Mouse (Mus musculus): Measurements from ENCODE around the gene Sec24c.
"Not testable (repeated sequence)": the region's sequence is repeated elsewhere in the genome, so short reads cannot be mapped to it uniquely, and the experiment has no call there.

Gene Sec24c

DNA sequence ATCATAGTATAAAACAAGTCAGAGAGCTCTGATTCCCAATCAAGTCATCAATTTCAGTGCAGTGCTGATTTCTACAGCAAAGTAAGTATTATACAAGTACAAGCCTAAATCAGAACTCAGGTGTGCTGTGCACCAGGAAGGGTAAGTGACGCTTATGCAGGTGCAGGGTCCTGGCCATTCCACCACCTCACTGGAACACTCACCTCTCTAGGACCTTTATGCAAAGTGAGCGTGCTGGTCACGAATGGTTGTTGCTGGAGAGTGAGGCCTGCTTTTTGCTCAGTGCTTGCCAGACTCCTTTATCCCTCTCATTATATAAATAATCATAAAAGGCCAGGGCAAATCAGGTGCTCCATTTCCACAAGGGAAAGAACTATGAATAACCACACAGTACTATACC, 26.3 kb downstream of the Sec24c start:
- DNase-seq (ENCODE audit: low spot score), result no peak

GRCm38 (mm10) chr14:20701554-20701953, 27.4 kb downstream of the Sec24c start:
- no peak for DNase-seq (ENCODE audit: low spot score)

GRCm38 (mm10) chr14:20702096-20702740, 28.1 kb downstream of the Sec24c start:
- no peak for DNase-seq (ENCODE audit: low spot score)

DNA sequence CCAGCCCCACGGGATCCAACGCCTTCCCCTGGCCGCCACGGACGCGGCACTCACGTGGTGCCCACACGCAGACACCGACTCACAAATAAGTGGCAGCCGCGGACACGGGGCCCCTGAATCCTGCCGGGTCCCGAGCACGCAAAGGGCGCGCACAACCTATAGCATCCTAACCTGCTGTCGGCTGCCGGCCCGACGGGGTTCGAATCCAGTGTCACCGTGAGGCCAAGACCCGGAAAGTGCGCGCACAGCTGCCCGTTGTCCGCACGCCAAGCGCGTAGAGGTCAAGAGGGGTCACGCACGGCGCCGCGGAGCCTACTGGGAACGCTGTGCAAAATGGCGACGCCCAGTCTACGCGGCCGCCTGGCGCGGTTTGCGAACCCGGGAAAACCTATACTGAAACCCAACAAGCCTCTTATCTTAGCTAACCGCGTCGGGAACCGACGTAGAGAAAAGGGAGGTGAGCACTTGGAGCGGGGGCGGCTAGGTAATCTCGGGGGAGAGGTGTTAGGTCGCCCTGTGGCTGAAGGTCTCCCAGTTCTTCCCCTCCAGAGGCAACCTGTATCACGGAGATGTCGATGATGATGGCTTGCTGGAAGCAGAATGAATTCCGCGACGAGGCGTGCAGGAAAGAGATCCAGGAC, 28.8 kb downstream of the Sec24c start, which contains the start of gene Chchd1:
Gene Chchd1 (plus strand): TSS at position 266 of the 641 bp plus-strand sequence.
- DNase-seq (ENCODE audit: low spot score), result peak; percentile 89

DNA sequence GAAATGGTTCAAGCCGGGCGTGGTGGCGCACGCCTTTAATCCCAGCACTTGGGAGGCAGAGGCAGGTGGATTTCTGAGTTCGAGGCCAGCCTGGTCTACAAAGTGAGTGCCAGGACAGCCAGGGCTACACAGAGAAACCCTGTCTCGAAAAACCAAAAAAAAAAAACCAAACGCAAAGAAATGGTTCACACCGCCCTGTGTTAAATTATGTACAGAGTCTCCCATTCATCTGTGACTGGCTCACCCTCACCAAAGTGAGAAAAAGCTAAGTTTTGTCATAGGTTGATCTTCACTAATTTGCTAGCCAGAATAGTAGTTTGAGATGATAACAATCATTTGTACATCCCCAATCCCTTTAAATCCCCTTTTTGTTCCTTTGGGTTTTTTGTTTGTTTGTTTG, 29.4 kb downstream of the Sec24c start:
- not testable (repeated sequence) for DNase-seq (ENCODE audit: low spot score)

DNA sequence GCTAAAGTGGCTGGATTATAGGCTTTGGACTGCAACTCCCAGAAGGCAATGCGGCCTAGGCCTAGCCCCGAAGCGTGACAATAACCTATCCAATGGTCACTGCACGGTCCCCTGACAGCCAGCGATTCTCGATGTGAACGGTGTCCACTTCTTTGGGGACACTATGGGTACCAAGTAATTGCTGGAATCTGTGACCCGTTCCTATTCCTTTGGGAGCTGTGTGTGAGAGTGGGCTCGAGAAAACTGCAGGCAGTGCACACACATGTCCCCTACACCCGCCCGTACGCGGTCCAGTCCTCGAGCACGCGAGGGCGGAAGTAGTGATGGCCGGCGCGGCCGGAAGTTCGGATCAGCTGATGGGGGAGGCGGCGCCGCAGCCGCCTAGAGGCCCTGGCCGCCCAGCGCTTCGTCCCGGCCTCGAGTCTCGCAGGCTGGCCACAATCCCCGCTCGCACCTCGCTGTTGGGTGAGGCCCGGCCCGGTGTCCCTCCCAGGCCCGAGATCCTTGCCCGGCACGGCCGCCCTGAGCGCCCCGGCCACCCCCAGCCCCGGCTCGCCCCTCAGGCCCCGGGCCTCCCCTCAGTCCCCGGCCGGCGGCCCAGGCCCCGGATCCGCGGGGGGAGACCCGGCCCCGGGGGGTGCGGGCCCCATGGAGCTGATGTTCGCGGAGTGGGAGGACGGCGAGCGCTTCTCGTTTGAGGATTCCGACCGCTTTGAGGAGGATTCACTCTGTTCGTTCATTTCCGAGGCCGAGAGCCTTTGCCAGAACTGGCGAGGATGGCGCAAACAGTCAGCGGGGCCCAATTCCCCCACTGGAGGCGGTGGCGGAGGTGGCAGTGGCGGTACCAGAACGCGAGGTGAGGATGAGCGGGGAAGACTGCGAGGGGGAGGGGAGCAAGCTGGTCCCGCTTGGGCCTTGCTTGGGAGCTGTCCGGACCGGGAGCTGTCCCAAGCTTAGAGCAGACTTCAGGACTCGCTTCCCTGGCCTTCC, 33.4 kb downstream of the Sec24c start, which contains the start of gene Zswim8:
Gene Zswim8 (plus strand): TSS at position 352 of the 990 bp plus-strand sequence.
- peak; percentile 89 for DNase-seq (ENCODE audit: low spot score)

DNA sequence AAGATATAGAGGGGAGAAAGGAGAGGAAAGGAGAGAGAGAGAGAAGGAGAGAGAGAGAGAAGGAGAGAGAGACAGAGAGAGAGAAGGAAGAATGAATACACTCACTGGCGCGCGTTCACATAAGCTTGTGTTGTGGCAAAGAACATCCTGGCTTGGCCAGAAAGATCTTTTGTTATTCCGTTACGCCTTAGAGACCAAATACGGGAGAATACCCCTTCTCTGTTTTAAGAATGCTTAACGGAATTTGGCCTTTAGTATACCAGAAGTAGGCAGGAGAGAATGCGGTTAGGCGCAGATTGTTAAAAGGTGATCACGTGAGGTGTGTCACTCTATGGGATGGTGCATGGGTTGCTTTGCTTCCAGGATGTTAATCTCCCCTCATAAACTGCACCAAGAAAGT, 34.1 kb downstream of the Sec24c start:
- no peak for DNase-seq (ENCODE audit: low spot score)

GRCm38 (mm10) chr14:20713832-20714231, 39.7 kb downstream of the Sec24c start:
- no peak for DNase-seq (ENCODE audit: low spot score)

DNA sequence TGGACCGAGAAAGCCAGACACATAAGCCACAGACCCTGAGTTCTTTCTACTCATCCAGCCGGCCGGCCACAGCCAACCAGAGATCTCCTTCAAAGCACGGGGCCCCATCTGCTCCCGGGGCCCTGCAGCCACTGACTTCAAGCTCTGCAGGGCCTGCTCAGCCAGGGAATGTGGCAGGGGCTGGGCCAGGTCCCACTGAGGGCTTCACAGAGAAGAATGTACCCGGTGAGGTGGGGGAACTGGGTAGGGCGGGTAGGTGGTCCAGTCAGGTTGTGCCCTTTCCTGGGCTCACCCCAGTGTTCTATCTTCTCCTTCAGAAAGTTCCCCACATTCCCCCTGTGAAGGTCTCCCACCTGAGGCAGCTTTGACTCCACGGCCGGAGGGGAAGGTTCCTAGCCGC, 44.3 kb downstream of the Sec24c start:
- no peak for DNase-seq (ENCODE audit: low spot score)

- DNase-seq (ENCODE audit: low spot score), result no peak
Observed at GRCm38 (mm10) chr14:20719767-20720166, 45.7 kb downstream of the Sec24c start.

DNA sequence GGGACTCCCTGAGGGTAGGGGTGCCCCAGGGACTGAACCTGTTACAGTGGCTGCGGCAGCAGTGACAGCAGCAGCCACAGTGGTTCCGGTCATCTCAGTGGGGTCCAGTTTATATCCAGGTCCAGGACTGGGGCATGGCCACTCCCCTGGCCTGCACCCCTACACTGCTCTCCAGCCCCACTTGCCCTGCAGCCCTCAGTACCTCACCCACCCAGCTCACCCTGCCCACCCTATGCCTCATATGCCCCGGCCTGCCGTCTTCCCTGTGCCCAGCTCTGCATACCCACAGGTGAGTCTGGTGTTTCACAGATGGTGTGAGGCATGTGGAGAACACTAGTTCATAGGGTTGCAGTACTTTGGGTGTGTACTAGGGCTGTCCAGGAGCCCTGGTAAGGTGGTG, 47.3 kb downstream of the Sec24c start:
- no peak for DNase-seq (ENCODE audit: low spot score)

- no peak for DNase-seq (ENCODE audit: low spot score)
Observed at GRCm38 (mm10) chr14:20723006-20723405, 48.9 kb downstream of the Sec24c start.

- peak; percentile 68 for DNase-seq (ENCODE audit: low spot score)
Observed at GRCm38 (mm10) chr14:20724043-20724442, 49.9 kb downstream of the Sec24c start.

- DNase-seq (ENCODE audit: low spot score), result no peak
Observed at GRCm38 (mm10) chr14:20725660-20726339, 51.7 kb downstream of the Sec24c start.

DNA sequence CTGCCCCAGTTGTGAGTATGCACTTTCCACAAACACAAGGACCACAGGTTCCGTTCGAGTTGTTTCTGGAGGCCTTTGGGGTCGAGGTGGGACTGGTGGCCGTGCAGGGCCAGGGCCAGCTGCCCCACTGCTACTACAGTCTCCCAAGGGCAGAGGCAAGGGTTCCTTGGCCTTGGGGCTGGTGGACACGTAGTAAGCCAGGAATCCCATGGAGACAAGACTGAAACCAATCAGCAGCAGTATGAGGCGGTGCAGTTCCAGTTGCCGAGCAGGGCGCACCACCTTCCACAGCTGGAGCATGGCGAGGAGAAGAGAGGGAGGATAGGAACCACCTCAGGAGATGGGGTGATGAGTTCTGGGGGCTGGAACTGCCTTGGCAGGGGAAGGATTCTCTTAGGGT, 55.8 kb downstream of the Sec24c start:
- DNase-seq (ENCODE audit: low spot score), result no peak

- DNase-seq (ENCODE audit: low spot score), result no peak
Observed at GRCm38 (mm10) chr14:20730853-20731602, 56.9 kb downstream of the Sec24c start.

GRCm38 (mm10) chr14:20733041-20733951, 59.2 kb downstream of the Sec24c start:
- no peak for DNase-seq (ENCODE audit: low spot score)

DNA sequence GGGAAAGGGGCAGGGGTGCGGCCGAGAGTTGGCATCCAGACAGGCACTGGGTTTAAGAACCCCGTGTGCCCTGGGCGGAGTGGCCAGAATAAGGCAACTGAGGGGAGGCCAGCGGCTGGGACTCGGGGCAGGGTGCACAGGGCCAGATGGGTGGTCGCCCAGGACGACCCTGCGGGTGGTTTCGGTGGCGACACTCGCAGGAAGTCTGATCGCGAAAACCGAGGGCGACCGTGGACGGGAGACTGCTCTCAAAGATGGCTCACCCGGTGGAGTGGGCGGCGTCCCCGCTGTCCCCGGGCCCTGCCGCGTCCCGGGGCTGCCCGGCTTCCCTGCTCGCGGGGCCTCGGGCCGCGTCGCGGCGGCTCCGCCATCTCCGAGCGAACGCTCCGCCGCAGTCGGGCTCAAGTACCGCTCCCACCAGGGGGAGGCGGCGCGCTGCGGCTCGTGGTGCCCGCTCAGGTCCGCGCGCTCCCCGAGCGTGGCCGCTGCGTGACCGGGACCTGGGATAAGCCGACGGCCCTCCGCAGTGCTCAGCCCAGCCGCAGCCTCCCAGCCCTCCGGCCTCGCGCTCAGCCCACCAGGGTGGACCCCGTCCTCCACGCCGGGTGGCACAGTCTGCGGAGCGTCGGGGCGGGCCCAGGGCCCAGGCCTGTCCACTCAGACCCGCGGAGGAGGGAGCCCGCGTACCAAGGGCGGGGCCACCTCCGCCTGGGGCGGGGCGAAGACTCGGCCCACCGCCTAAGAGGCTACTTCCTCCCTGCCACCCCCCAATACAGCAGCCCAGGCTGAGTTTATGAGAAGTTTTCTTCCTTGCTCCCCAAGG, 60.1 kb downstream of the Sec24c start, which contains the start of gene Ndst2:
Gene Ndst2 (minus strand): TSS at position 611 of the 823 bp plus-strand sequence.
- peak; percentile 90 for DNase-seq (ENCODE audit: low spot score)

- no peak for DNase-seq (ENCODE audit: low spot score)
Observed at GRCm38 (mm10) chr14:20735052-20735451, 60.9 kb downstream of the Sec24c start.
